Mouse (Mus musculus): ENCODE results near the gene Tfap2e.

GRCm38 (mm10) chr4:126752024-126752607 lies 16.1 kb upstream of the Tfap2e start:
- TF ChIP-seq CTCF (IDR thresholded peaks at IDR 0.05; ENCODE audit: borderline replicate concordance, control insufficient read depth, extremely low read depth, insufficient read depth, low read length, poor library complexity) (no peak), POLR2A (IDR thresholded peaks at IDR 0.05; ENCODE audit: control insufficient read depth, extremely low read depth, insufficient read depth, low read length, poor library complexity) (no peak)

Data from thymus, adult 2 months (tissue).